Mouse (Mus musculus) forebrain, embryonic 15.5 days (tissue): ENCODE data around the gene Gm38119. TPM values are rescaled to one million over a fixed set of nuclear protein-coding genes. Genes with fewer than 3 reads are reported as not detected.
"Not testable (repeated sequence)": the region's sequence is repeated elsewhere in the genome, so short reads cannot be mapped to it uniquely, and the experiment has no call there.

Source experiments
- ATAC-seq: fragments of 200-750 bp; cut with Nextera tagmentation; replicated peaks from 2 replicates; pipeline ENCODE4 v1.8.0; 2017; ENCODE audit warnings: mild to moderate bottlenecking, moderate TSS enrichment, moderate library complexity
- H3K27ac ChIP-seq: fragments of 300-500 bp; sonication (generic); replicated peaks from 2 replicates; pipeline ENCODE4 v1.5.1; 2015; ENCODE audit warnings: mild to moderate bottlenecking, inconsistent platforms
- H3K27me3 ChIP-seq: fragments of 300-500 bp; sonication (generic); 2 replicates; pipeline ENCODE4 v1.6.1; 2015; ENCODE audit warnings: inconsistent platforms
- H3K36me3 ChIP-seq: fragments of 300-500 bp; sonication (generic); 2 replicates; pipeline ENCODE4 v1.6.1; 2015; ENCODE audit warnings: mild to moderate bottlenecking, inconsistent platforms
- H3K4me1 ChIP-seq: fragments of 300-500 bp; sonication (generic); 2 replicates; pipeline ENCODE4 v1.6.1; 2015; ENCODE audit warnings: inconsistent platforms
- H3K4me2 ChIP-seq: fragments of 300-500 bp; sonication (generic); replicated peaks from 2 replicates; pipeline ENCODE4 v1.6.1; 2015; ENCODE audit warnings: mild to moderate bottlenecking, inconsistent platforms
- H3K4me3 ChIP-seq: fragments of 300-500 bp; sonication (generic); 2 replicates; pipeline ENCODE4 v1.5.1; 2015; ENCODE audit warnings: mild to moderate bottlenecking, inconsistent platforms
- H3K9ac ChIP-seq: fragments of 300-500 bp; sonication (generic); replicated peaks from 2 replicates; pipeline ENCODE4 v1.6.1; 2015; ENCODE audit warnings: mild to moderate bottlenecking, inconsistent platforms
- H3K9me3 ChIP-seq: fragments of 300-500 bp; sonication (generic); 2 replicates; pipeline ENCODE4 v1.6.1; 2016; ENCODE audit warnings: inconsistent platforms
- WGBS: fragments of 180-500 bp; shearing (Covaris S2); methylation state at CpG from one replicate; pipeline ENCODE4 v1.1.7; 2015; ENCODE audit warnings: mixed read lengths; 5-methylcytosine and 5-hydroxymethylcytosine counted together
- polyA plus RNA-seq: library from polyadenylated mRNA; unstranded; fragments of >200 nt; fragmentation: Nextera tagmentation; extraction: Ambion mirVana; gene quantifications from 2 replicates; pipeline ENCODE4 v1.2.1, GENCODE M21; 2015

Gm38119 gene
- polyA plus RNA-seq: not detected in 2 replicates

- H3K4me3 ChIP-seq: no peak within 1 kb of the TSS
- no peaks in the 10 kb centered on the region for H3K4me1 ChIP-seq
- H3K9ac ChIP-seq: no peak within 1 kb of the TSS
- H3K36me3 ChIP-seq: no peaks in the 10 kb centered on the region
- no peak within 1 kb of the TSS for H3K27ac ChIP-seq
- ATAC-seq: no peak
- no peaks in the 10 kb centered on the region for H3K27me3 ChIP-seq
- H3K4me2 ChIP-seq: no peak within 1 kb of the TSS
- H3K9me3 ChIP-seq: no peaks in the 10 kb centered on the region
- WGBS: 66% methylated on average over 1 of the region's 1 CpGs
Measured at GRCm38 (mm10) chr3:92738996-92739395, at the start of gene Gm38119. Gene Gm38119, minus strand, starts transcription at chr3:92739096.

GRCm38 (mm10) chr3:92778799-92779198 is 39.9 kb upstream of the Gm38119 start, which contains the start of gene Lce1i:
Gene Lce1i, minus strand, starts transcription at chr3:92778899.
- Histone ChIP-seq H3K4me2 (no peak within 1 kb of the TSS), H3K27me3 (no peaks in the 10 kb centered on the region), H3K27ac (no peak within 1 kb of the TSS), H3K4me1 (no peaks in the 10 kb centered on the region), H3K9me3 (no peaks in the 10 kb centered on the region), H3K36me3 (no peaks in the 10 kb centered on the region), H3K9ac (no peak within 1 kb of the TSS), H3K4me3 (no peak within 1 kb of the TSS)
- ATAC-seq: no peak
- WGBS: 89% methylated on average over 1 of the region's 1 CpGs

GRCm38 (mm10) chr3:92771573-92771972 is 32.7 kb upstream of the Gm38119 start:
- WGBS: 22% methylated on average over 3 of the region's 3 CpGs
- Histone ChIP-seq H3K4me2 (no peak overlapping the region), H3K4me1 (no peaks in the 10 kb centered on the region), H3K27ac (no peak overlapping the region), H3K27me3 (no peaks in the 10 kb centered on the region), H3K36me3 (no peaks in the 10 kb centered on the region), H3K4me3 (no peak overlapping the region), H3K9me3 (no peaks in the 10 kb centered on the region), H3K9ac (no peak overlapping the region)
- no peak for ATAC-seq

- no peak for ATAC-seq
- H3K4me3 ChIP-seq: no peak within 1 kb of the TSS
- no peaks in the 10 kb centered on the region for H3K27me3 ChIP-seq
- WGBS: 97% methylated on average over 1 of the region's 1 CpGs
- no peak within 1 kb of the TSS for H3K4me2 ChIP-seq
- H3K36me3 ChIP-seq: no peaks in the 10 kb centered on the region
- no peak within 1 kb of the TSS for H3K27ac ChIP-seq
- no peaks in the 10 kb centered on the region for H3K4me1 ChIP-seq
- H3K9ac ChIP-seq: no peak within 1 kb of the TSS
- no peaks in the 10 kb centered on the region for H3K9me3 ChIP-seq
Measured at GRCm38 (mm10) chr3:92764965-92765364, 26.1 kb upstream of the Gm38119 start, which contains the start of gene Lce1h. Gene Lce1h, minus strand, starts transcription at chr3:92765065.

GRCm38 (mm10) chr3:92753197-92753596 is 14.3 kb upstream of the Gm38119 start:
- no peaks in the 10 kb centered on the region for H3K9me3 ChIP-seq
- H3K4me1 ChIP-seq: no peaks in the 10 kb centered on the region
- ATAC-seq: no peak
- H3K36me3 ChIP-seq: no peaks in the 10 kb centered on the region
- no peaks in the 10 kb centered on the region for H3K27me3 ChIP-seq
- no peak overlapping the region for H3K4me3 ChIP-seq
- 46% methylated on average over 3 of the region's 3 CpGs for WGBS
- H3K4me2 ChIP-seq: no peak overlapping the region
- H3K9ac ChIP-seq: no peak overlapping the region
- no peak overlapping the region for H3K27ac ChIP-seq

GRCm38 (mm10) chr3:92752238-92752637 is 13.3 kb upstream of the Gm38119 start, which contains the start of gene Lce1g:
Gene Lce1g, minus strand, starts transcription at chr3:92752338.
- no peak within 1 kb of the TSS for H3K4me3 ChIP-seq
- no peaks in the 10 kb centered on the region for H3K27me3 ChIP-seq
- WGBS: 86% methylated on average over 1 of the region's 1 CpGs
- no peak within 1 kb of the TSS for H3K9ac ChIP-seq
- H3K36me3 ChIP-seq: no peaks in the 10 kb centered on the region
- no peak within 1 kb of the TSS for H3K4me2 ChIP-seq
- H3K9me3 ChIP-seq: no peaks in the 10 kb centered on the region
- no peak within 1 kb of the TSS for H3K27ac ChIP-seq
- ATAC-seq: no peak
- H3K4me1 ChIP-seq: no peaks in the 10 kb centered on the region

- H3K4me1 ChIP-seq: no peaks in the 10 kb centered on the region
- no peak overlapping the region for H3K9ac ChIP-seq
- no peaks in the 10 kb centered on the region for H3K9me3 ChIP-seq
- ATAC-seq: no peak
- H3K36me3 ChIP-seq: no peaks in the 10 kb centered on the region
- H3K4me3 ChIP-seq: no peak overlapping the region
- WGBS: 94% methylated on average over 5 of the region's 5 CpGs
- no peaks in the 10 kb centered on the region for H3K27me3 ChIP-seq
- H3K27ac ChIP-seq: no peak overlapping the region
- no peak overlapping the region for H3K4me2 ChIP-seq
Measured at GRCm38 (mm10) chr3:92722631-92723030, 16.3 kb downstream of the Gm38119 start.

GRCm38 (mm10) chr3:92720250-92720649 is 18.6 kb downstream of the Gm38119 start, which contains the start of gene Lce1f:
Gene Lce1f, minus strand, starts transcription at chr3:92720350.
- no peak within 1 kb of the TSS for H3K9ac ChIP-seq
- H3K36me3 ChIP-seq: no peaks in the 10 kb centered on the region
- 78% methylated on average over 3 of the region's 3 CpGs for WGBS
- H3K9me3 ChIP-seq: no peaks in the 10 kb centered on the region
- H3K4me2 ChIP-seq: no peak within 1 kb of the TSS
- H3K27ac ChIP-seq: no peak within 1 kb of the TSS
- H3K4me3 ChIP-seq: no peak within 1 kb of the TSS
- no peaks in the 10 kb centered on the region for H3K4me1 ChIP-seq
- ATAC-seq: no peak
- no peaks in the 10 kb centered on the region for H3K27me3 ChIP-seq

- Histone ChIP-seq H3K4me3 (no peak overlapping the region), H3K27me3 (no peaks in the 10 kb centered on the region), H3K4me2 (no peak overlapping the region), H3K9me3 (no peaks in the 10 kb centered on the region), H3K4me1 (no peaks in the 10 kb centered on the region), H3K27ac (no peak overlapping the region), H3K36me3 (no peaks in the 10 kb centered on the region), H3K9ac (no peak overlapping the region)
- ATAC-seq: no peak
Measured at GRCm38 (mm10) chr3:92715122-92715521, 23.8 kb downstream of the Gm38119 start.

GRCm38 (mm10) chr3:92708974-92709373 is 29.9 kb downstream of the Gm38119 start, which contains the start of gene Lce1e:
Gene Lce1e, minus strand, starts transcription at chr3:92709074.
- no peak within 1 kb of the TSS for H3K27ac ChIP-seq
- H3K4me2 ChIP-seq: no peak within 1 kb of the TSS
- H3K27me3 ChIP-seq: no peaks in the 10 kb centered on the region
- no peaks in the 10 kb centered on the region for H3K4me1 ChIP-seq
- 95% methylated on average over 2 of the region's 2 CpGs for WGBS
- H3K4me3 ChIP-seq: no peak within 1 kb of the TSS
- H3K9ac ChIP-seq: no peak within 1 kb of the TSS
- H3K9me3 ChIP-seq: no peaks in the 10 kb centered on the region
- H3K36me3 ChIP-seq: no peaks in the 10 kb centered on the region
- ATAC-seq: no peak

GRCm38 (mm10) chr3:92694613-92695012 is 44.3 kb downstream of the Gm38119 start:
- Histone ChIP-seq H3K27me3 (no peaks in the 10 kb centered on the region), H3K36me3 (no peaks in the 10 kb centered on the region), H3K27ac (no peak overlapping the region), H3K4me1 (no peaks in the 10 kb centered on the region), H3K9me3 (no peaks in the 10 kb centered on the region), H3K4me3 (no peak overlapping the region), H3K4me2 (no peak overlapping the region), H3K9ac (no peak overlapping the region)
- WGBS: 12% methylated on average over 1 of the region's 1 CpGs
- ATAC-seq: no peak

GRCm38 (mm10) chr3:92691688-92692087 is 47.2 kb downstream of the Gm38119 start:
- Histone ChIP-seq H3K36me3 (no peaks in the 10 kb centered on the region), H3K27me3 (no peaks in the 10 kb centered on the region), H3K4me1 (no peaks in the 10 kb centered on the region), H3K9me3 (no peaks in the 10 kb centered on the region), H3K27ac (no peak overlapping the region), H3K9ac (no peak overlapping the region), H3K4me3 (no peak overlapping the region), H3K4me2 (no peak overlapping the region)
- no peak for ATAC-seq

GRCm38 (mm10) chr3:92689154-92689553 is 49.7 kb downstream of the Gm38119 start:
- not testable (repeated sequence) for H3K4me3 ChIP-seq

More at GRCm38 (mm10) chr3:92689154-92689553, 49.7 kb downstream of the Gm38119 start:
- not testable (repeated sequence) for H3K27ac ChIP-seq, H3K4me2 ChIP-seq, ATAC-seq, H3K4me1 ChIP-seq, H3K9ac ChIP-seq, H3K27me3 ChIP-seq, H3K36me3 ChIP-seq, H3K9me3 ChIP-seq
- 88% methylated on average over 16 of the region's 16 CpGs for WGBS
